Mouse (Mus musculus) stomach, postnatal 0 days (tissue): ENCODE data around the gene Lnpep.

Experiments used
- CTCF ChIP-seq: IDR thresholded peaks from 2 replicates; pipeline ENCODE4 v1.5.1; 2016; ENCODE audit warnings: antibody characterized with exemption, low read depth, mild to moderate bottlenecking, moderate library complexity
- EP300 ChIP-seq: optimal IDR thresholded peaks from 2 replicates; pipeline ENCODE3; 2016; ENCODE audit warnings: antibody characterized with exemption

- TF ChIP-seq CTCF (no peak), EP300 (no peak)
Observed at GRCm38 (mm10) chr17:17548958-17549357, 75.9 kb downstream of the Lnpep start.
